10 mouse cellular contexts compared by ENCODE assay signal in genomic region chr6:94225832-94226231, GRCm38 (mm10). TPM values are rescaled to one million over a fixed set of nuclear protein-coding genes. Genes with fewer than 3 reads are reported as not detected.
A peak's percentile ranks its signal among the peaks of the same experiment; 100 is the strongest.
DNase-seq lines count a peak whose midpoint lies in the region; ATAC-seq and TF ChIP-seq lines count a peak whose summit lies in the region.
"Had no signal": no experiment of that assay in that cellular context is flagged by ENCODE, and none has a peak within 500 bp of the region (broad histone marks: within the 10 kb centered on the region; RNA-seq: fewer than 3 reads in every experiment).

No protein-coding gene starts in this region.

- peaks cover 60% of the 10 kb centered on the region for H3K4me1 ChIP-seq in embryonic facial prominence, embryonic 13.5 days
- H3K4me1 ChIP-seq in embryonic facial prominence, embryonic 10.5 days, result peaks cover 59% of the 10 kb centered on the region

- H3K4me3 ChIP-seq in embryonic facial prominence, embryonic 13.5 days, result no peak overlapping the region
- no peak overlapping the region for H3K4me3 ChIP-seq in embryonic facial prominence, embryonic 10.5 days
- peak overlapping the region; percentile 6 for H3K4me3 ChIP-seq in left cerebral cortex, adult 2 months
- H3K4me3 ChIP-seq: embryonic facial prominence, embryonic 15.5 days had no signal

- 33% methylated on average over 3 of the region's 3 CpGs for WGBS in embryonic facial prominence, embryonic 13.5 days
- 65% methylated on average over 3 of the region's 3 CpGs for WGBS in embryonic facial prominence, embryonic 10.5 days

- no peak for ATAC-seq in embryonic facial prominence, embryonic 13.5 days (ENCODE audit: insufficient number of reproducible peaks, insufficient read depth, low FRiP score, low TSS enrichment, low read depth)

- peak overlapping the region; percentile 20 for H3K4me2 ChIP-seq in embryonic facial prominence, embryonic 13.5 days
- H3K4me2 ChIP-seq: embryonic facial prominence, embryonic 15.5 days had no signal

- H3K36me3 ChIP-seq in embryonic facial prominence, embryonic 13.5 days, result no peaks in the 10 kb centered on the region
- no peaks in the 10 kb centered on the region for H3K36me3 ChIP-seq in embryonic facial prominence, embryonic 10.5 days (replicated peaks)
- H3K36me3 ChIP-seq: embryonic facial prominence, embryonic 15.5 days had no signal

- no peak for DNase-seq in embryonic facial prominence, embryonic 10.5 days (ENCODE audit: low spot score)
- DNase-seq in 3134 (ENCODE audit: extremely low read depth, insufficient read length, low spot score), result peak; percentile 46
- DNase-seq in heart, adult 18-20 months, result peak; percentile 73 to 86
- peak; percentile 29 to 36 for DNase-seq in left cerebral cortex, adult 2 months (ENCODE audit: extremely low spot score in 1 of 2, low spot score in 2 of 2)
- no peak for DNase-seq in neural tube, embryonic 10.5 days (ENCODE audit: extremely low spot score, low spot score)
- no peak for DNase-seq in spleen, adult 18-20 months
- DNase-seq in thymus, adult 18-20 months, result no peak
- DNase-seq: kidney, adult 9 months had no signal

- no peaks in the 10 kb centered on the region; the same call in 1 of the 2 replicates for H3K27me3 ChIP-seq in embryonic facial prominence, embryonic 13.5 days
- H3K27me3 ChIP-seq in embryonic facial prominence, embryonic 10.5 days (replicated peaks; ENCODE audit: low read depth, poor library complexity, severe bottlenecking), result no peaks in the 10 kb centered on the region
- H3K27me3 ChIP-seq: embryonic facial prominence, embryonic 15.5 days had no signal

- intact Hi-C loops in left cerebral cortex, adult 2 months (cut with DNase I), result loop anchor here (2.0 to 5.0 kb wide), 2 partner anchors 57 to 84 kb away; partner anchors contain the start of gene Magi1

- peak overlapping the region; percentile 33 for H3K27ac ChIP-seq in embryonic facial prominence, embryonic 13.5 days
- no peak overlapping the region for H3K27ac ChIP-seq in embryonic facial prominence, embryonic 10.5 days (replicated peaks)
- H3K27ac ChIP-seq in left cerebral cortex, adult 2 months, result peak overlapping the region; percentile 76
- H3K27ac ChIP-seq: embryonic facial prominence, embryonic 15.5 days had no signal

- no peaks in the 10 kb centered on the region for H3K9me3 ChIP-seq in embryonic facial prominence, embryonic 13.5 days
- no peaks in the 10 kb centered on the region for H3K9me3 ChIP-seq in embryonic facial prominence, embryonic 10.5 days
- H3K9me3 ChIP-seq: embryonic facial prominence, embryonic 15.5 days had no signal

- no peak for TF ChIP-seq CTCF in left cerebral cortex, adult 2 months (IDR thresholded peaks at IDR 0.05)

- H3K9ac ChIP-seq in embryonic facial prominence, embryonic 13.5 days, result no peak overlapping the region
- H3K9ac ChIP-seq: embryonic facial prominence, embryonic 15.5 days had no signal

RNA-seq across cellular contexts. Expression of gene Magi1, which starts 57.9 kb away (rescaled TPM):
- polyA plus RNA-seq in embryonic facial prominence, embryonic 13.5 days (2015; fragmentation: Nextera tagmentation; extraction: Ambion mirVana), result 13.1 and 14.8 TPM in 2 replicates
- polyA plus RNA-seq in embryonic facial prominence, embryonic 10.5 days (2016; fragmentation: Nextera tagmentation; extraction: Ambion mirVana), result 16.1 and 16.2 TPM in 2 replicates
- total RNA-seq in heart, adult 18-20 months (2021), result 10 to 100 TPM; 13.9 to 18.5 TPM
- total RNA-seq in left cerebral cortex, adult 2 months (2021), result 10 to 100 TPM; 87.5 to 94.2 TPM

Comparison
In these comparisons a context has a peak if more than half of its experiments do, and no peak if none do; other contexts are left out.
1. DNase-seq: peak in 3134 (single experiment), heart, adult 18-20 months (2 of 2) and left cerebral cortex, adult 2 months (2 of 2); none in embryonic facial prominence, embryonic 10.5 days (single experiment), neural tube, embryonic 10.5 days (single experiment), spleen, adult 18-20 months (0 of 2) and thymus, adult 18-20 months (0 of 2).
2. RNA of gene Magi1, which starts 57.9 kb away (total RNA-seq): 87.5 to 94.2 TPM in left cerebral cortex, adult 2 months; 13.9 to 18.5 TPM in heart, adult 18-20 months; every median in the first group is over 4 times any median in the second.